Mouse (Mus musculus): ENCODE results near the gene Scp2. TPM values are rescaled to one million over a fixed set of nuclear protein-coding genes. Genes with fewer than 3 reads are reported as not detected.
A peak's percentile ranks its signal among the peaks of the same experiment; 100 is the strongest.

Scp2 gene
- total and polyA plus RNA-seq, 2 experiments from 2014 or later, result 122 to 212 TPM

DNA sequence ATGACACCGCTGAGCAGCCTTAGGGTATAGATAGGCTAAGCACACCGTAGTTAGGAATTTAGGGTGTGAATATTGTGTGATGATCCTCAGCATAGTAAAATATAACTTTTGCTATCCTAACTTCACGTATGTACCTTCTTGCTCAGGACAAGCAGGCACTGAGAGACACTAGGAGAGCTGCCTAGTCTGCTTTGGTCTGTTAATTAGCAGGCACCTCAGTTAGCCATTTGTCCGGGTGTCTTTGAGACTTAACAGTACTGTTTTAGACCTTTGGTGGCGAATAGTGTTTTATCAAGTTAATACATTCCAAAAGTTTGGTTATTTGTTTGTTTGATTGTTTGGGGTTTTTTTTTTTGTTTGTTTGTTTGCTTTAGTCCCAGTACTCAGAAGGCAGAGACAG, 17.3 kb downstream of the Scp2 start:
- H3K36me3 ChIP-seq (ENCODE audit: insufficient read depth), result no peaks in the 10 kb centered on the region
- ATAC-seq (no peak), DNase-seq (no peak)
- H3K4me2 ChIP-seq (ENCODE audit: low read depth), result no peak overlapping the region
- H3K4me3 ChIP-seq (ENCODE audit: low read depth, low read length), result no peak overlapping the region
- H3K9ac ChIP-seq, result no peak overlapping the region
- H3K9me3 ChIP-seq (ENCODE audit: low read length), result no peaks in the 10 kb centered on the region
- H3K27ac ChIP-seq (ENCODE audit: low read depth, low read length), result no peak overlapping the region
- 90% methylated on average over 5 of the region's 5 CpGs for WGBS
- TF ChIP-seq CTCF (IDR thresholded peaks at IDR 0.05; ENCODE audit: low read depth), result no peak
- no peaks in the 10 kb centered on the region for H3K27me3 ChIP-seq (ENCODE audit: insufficient read depth, low read length)
- no peaks in the 10 kb centered on the region for H3K4me1 ChIP-seq (ENCODE audit: insufficient read depth)

DNA sequence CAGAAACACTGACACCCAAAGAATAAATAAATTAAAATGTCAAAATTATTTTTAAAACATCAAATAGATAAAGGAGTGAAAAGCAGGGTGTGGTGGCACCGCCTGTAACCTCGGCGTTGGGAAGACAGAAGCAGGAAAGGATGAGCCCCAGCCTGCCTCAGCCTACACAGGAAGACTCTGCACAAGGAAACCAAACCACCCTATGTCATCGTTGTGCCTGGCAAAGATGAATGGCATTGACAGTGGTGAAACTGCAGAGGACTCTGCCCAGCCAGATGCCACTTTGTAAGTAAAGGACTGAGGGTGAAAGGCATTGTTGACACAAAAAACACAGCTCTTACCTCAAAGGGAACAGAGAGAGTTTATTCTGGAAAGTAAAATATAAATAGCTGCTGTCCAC, 18.5 kb downstream of the Scp2 start:
- ATAC-seq, result no peak
- WGBS, result 88% methylated on average over 4 of the region's 4 CpGs

DNA sequence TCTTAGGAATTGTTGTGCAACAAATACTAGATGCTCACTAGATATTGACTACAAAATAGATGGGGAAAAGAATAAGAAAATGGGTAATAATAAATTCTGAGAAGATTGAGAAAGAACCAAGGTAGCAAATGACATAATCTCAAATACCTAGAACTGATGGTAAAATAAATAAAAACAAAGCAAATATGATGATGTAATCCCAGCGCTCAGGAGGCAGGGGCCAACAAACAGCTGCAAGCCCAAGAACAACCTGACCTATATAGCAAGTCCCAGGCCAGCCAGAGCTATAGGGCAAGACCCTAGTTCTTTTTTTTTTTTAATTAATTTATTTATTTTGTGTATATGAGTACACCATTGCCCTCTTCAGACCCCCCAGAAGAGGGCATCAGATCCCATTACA, 20.7 kb downstream of the Scp2 start:
- ATAC-seq (no peak), DNase-seq (no peak)
- H3K4me2 ChIP-seq (ENCODE audit: low read depth), result no peak overlapping the region
- no peaks in the 10 kb centered on the region for H3K9me3 ChIP-seq (ENCODE audit: low read length)
- 94% methylated on average over 1 of the region's 1 CpGs for WGBS
- H3K9ac ChIP-seq, result no peak overlapping the region
- H3K27ac ChIP-seq (ENCODE audit: low read depth, low read length), result no peak overlapping the region
- H3K27me3 ChIP-seq (ENCODE audit: insufficient read depth, low read length), result no peaks in the 10 kb centered on the region
- no peak for TF ChIP-seq CTCF (IDR thresholded peaks at IDR 0.05; ENCODE audit: low read depth)
- no peaks in the 10 kb centered on the region for H3K4me1 ChIP-seq (ENCODE audit: insufficient read depth)
- H3K36me3 ChIP-seq (ENCODE audit: insufficient read depth), result no peaks in the 10 kb centered on the region
- H3K4me3 ChIP-seq (ENCODE audit: low read depth, low read length), result no peak overlapping the region

More for the DNA sequence above, 18.5 kb downstream of the Scp2 start:
- Histone ChIP-seq H3K9ac (no peak overlapping the region), H3K27ac (ENCODE audit: low read depth, low read length) (no peak overlapping the region), H3K4me3 (ENCODE audit: low read depth, low read length) (no peak overlapping the region), H3K9me3 (ENCODE audit: low read length) (no peaks in the 10 kb centered on the region), H3K4me1 (ENCODE audit: insufficient read depth) (no peaks in the 10 kb centered on the region), H3K27me3 (ENCODE audit: insufficient read depth, low read length) (no peaks in the 10 kb centered on the region), H3K36me3 (ENCODE audit: insufficient read depth) (no peaks in the 10 kb centered on the region), H3K4me2 (ENCODE audit: low read depth) (no peak overlapping the region)
- DNase-seq, result no peak
- no peak for TF ChIP-seq CTCF (IDR thresholded peaks at IDR 0.05; ENCODE audit: low read depth)

DNA sequence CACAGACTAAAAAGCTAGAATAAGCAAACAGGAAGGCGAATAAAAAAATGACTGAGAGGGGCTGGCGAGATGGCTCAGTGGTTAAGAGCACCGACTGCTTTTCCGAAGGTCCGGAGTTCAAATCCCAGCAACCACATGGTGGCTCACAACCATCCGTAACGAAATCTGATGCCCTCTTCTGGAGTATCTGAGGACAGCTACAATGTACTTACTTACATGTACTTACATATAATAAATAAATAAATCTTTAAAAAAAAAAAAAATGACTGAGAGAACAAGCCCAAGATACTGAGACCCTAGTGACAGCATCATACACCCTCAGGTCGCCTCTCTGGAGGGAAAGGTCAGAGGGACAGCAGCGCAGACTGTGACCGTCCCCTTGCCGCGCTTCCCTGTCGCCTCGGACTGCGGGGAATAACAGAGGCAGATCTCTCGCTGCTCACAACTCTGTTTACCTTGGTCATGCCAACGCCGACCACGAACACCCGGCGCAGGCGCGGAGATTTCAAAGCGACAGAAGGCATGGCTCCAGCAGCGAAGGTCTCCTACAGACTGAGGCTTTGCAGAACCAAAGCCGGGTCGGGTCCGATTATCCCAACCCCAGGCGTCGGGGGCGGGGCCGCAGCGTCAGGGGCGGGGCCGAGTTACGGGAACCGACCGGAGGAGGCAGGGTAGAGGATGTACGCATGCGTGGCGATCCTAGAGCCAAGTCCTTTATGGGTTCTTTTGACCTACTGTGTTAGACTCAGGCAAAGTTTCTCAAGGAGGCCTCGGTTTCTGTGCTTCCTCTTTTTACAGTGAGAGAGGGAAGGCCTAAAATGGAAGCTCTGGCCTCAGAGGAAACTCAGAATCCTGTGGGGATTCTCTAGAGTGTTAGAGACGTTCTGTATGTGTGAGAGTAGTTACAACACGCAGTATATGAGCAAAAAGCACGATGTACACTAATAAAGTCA, 26.6 kb downstream of the Scp2 start:
- DNase-seq (peak; percentile 92), ATAC-seq (peak; percentile 94)
- Histone ChIP-seq H3K27ac (ENCODE audit: low read depth, low read length) (peak overlapping the region; percentile 54), H3K4me3 (ENCODE audit: low read depth, low read length) (peak overlapping the region; percentile 66), H3K36me3 (ENCODE audit: insufficient read depth) (no peaks in the 10 kb centered on the region), H3K4me1 (ENCODE audit: insufficient read depth) (no peaks in the 10 kb centered on the region), H3K9ac (peak overlapping the region; percentile 68), H3K4me2 (ENCODE audit: low read depth) (peak overlapping the region; percentile 55), H3K27me3 (ENCODE audit: insufficient read depth, low read length) (no peaks in the 10 kb centered on the region), H3K9me3 (ENCODE audit: low read length) (no peaks in the 10 kb centered on the region)
- 13% methylated on average over 43 of the region's 45 CpGs for WGBS
- no peak for TF ChIP-seq CTCF (IDR thresholded peaks at IDR 0.05; ENCODE audit: low read depth)

DNA sequence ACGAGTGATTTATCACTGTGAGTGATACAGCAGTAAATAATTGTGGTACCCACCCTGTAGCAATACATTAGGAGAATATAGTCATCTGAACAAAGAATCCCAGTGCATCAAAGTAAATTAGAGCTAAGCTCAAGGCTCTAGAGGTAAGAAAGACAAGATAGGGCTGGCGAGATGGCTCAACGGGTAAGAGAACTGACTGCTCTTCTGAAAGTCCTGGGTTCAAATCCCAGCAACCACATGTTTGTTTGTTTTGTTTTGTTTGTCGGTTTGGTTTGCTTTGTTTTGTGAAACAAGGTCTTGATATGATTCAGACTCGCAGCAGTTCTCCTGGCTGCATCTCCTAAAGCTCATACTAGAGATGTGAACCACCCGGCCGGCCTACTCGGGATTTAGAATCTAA, 27.3 kb downstream of the Scp2 start:
- TF ChIP-seq CTCF (IDR thresholded peaks at IDR 0.05; ENCODE audit: low read depth), result no peak
- H3K4me1 ChIP-seq (ENCODE audit: insufficient read depth), result no peaks in the 10 kb centered on the region
- no peaks in the 10 kb centered on the region for H3K36me3 ChIP-seq (ENCODE audit: insufficient read depth)
- H3K27me3 ChIP-seq (ENCODE audit: insufficient read depth, low read length), result no peaks in the 10 kb centered on the region
- no peak overlapping the region for H3K9ac ChIP-seq
- H3K27ac ChIP-seq (ENCODE audit: low read depth, low read length), result no peak overlapping the region
- ATAC-seq (no peak), DNase-seq (no peak)
- WGBS, result 90% methylated on average over 8 of the region's 8 CpGs
- H3K9me3 ChIP-seq (ENCODE audit: low read length), result no peaks in the 10 kb centered on the region
- no peak overlapping the region for H3K4me2 ChIP-seq (ENCODE audit: low read depth)
- H3K4me3 ChIP-seq (ENCODE audit: low read depth, low read length), result no peak overlapping the region

DNA sequence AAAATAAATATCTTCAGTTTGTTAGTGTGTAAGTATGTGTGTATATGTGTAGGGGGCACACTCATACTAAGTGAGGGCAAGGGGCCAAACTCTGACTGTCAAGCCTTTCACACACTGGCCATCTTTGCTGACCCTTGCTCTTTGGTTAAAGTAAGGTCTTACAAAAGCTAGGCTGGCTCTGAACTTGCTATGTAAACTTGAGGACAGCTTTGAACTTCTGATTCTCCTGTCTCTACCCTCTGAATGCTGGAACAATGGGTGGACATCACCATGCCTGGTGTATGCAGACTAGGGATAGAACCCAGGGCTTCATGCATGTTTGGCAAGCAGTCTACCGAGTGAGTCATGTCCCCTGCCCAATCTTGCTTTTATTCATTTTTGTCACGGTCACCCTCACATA, 28.3 kb downstream of the Scp2 start:
- no peaks in the 10 kb centered on the region for H3K4me1 ChIP-seq (ENCODE audit: insufficient read depth)
- WGBS, result 91% methylated on average over 2 of the region's 2 CpGs
- no peak overlapping the region for H3K9ac ChIP-seq
- H3K4me3 ChIP-seq (ENCODE audit: low read depth, low read length), result no peak overlapping the region
- DNase-seq (no peak), ATAC-seq (no peak)
- no peaks in the 10 kb centered on the region for H3K27me3 ChIP-seq (ENCODE audit: insufficient read depth, low read length)
- H3K27ac ChIP-seq (ENCODE audit: low read depth, low read length), result no peak overlapping the region
- no peak for TF ChIP-seq CTCF (IDR thresholded peaks at IDR 0.05; ENCODE audit: low read depth)
- H3K36me3 ChIP-seq (ENCODE audit: insufficient read depth), result no peaks in the 10 kb centered on the region
- no peak overlapping the region for H3K4me2 ChIP-seq (ENCODE audit: low read depth)
- H3K9me3 ChIP-seq (ENCODE audit: low read length), result no peaks in the 10 kb centered on the region

DNA sequence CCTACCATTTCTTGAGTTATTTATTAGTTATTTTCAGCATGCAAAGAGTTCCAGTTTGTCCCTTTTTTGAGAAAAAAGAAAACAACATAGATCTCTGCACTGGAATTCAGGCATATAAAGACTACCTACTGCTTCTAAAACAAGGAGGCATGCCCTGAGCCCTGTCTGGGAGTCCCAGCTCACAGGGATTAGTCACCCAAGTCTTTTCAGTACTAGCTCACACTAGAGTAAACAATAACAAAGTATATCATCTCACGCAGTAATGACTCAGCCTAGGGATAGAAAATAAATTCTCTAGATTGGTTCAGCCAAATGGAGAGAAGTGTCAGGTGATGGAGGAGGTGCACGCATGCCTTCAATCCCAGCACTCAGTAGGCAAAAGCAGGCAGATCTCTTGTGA, 34.1 kb downstream of the Scp2 start:
- H3K27me3 ChIP-seq (ENCODE audit: insufficient read depth, low read length), result no peaks in the 10 kb centered on the region
- H3K9me3 ChIP-seq (ENCODE audit: low read length), result no peaks in the 10 kb centered on the region
- TF ChIP-seq CTCF (IDR thresholded peaks at IDR 0.05; ENCODE audit: low read depth), result no peak
- H3K27ac ChIP-seq (ENCODE audit: low read depth, low read length), result no peak overlapping the region
- H3K9ac ChIP-seq, result no peak overlapping the region
- H3K36me3 ChIP-seq (ENCODE audit: insufficient read depth), result no peaks in the 10 kb centered on the region
- no peak overlapping the region for H3K4me3 ChIP-seq (ENCODE audit: low read depth, low read length)
- DNase-seq (no peak), ATAC-seq (no peak)
- WGBS, result 54% methylated on average over 2 of the region's 2 CpGs
- H3K4me2 ChIP-seq (ENCODE audit: low read depth), result no peak overlapping the region
- no peaks in the 10 kb centered on the region for H3K4me1 ChIP-seq (ENCODE audit: insufficient read depth)
